Mouse (Mus musculus) liver, postnatal 0 days (tissue): ENCODE data around the gene Olfr1537. TPM values are rescaled to one million over a fixed set of nuclear protein-coding genes. Genes with fewer than 3 reads are reported as not detected.

Experiments used
- ATAC-seq: fragments of 200-750 bp; cut with Nextera tagmentation; 2 replicates; pipeline ENCODE4 v1.8.0; 2017; ENCODE audit warnings: mild to moderate bottlenecking, moderate library complexity
- DNase-seq: peaks from one replicate; pipeline ENCODE4 v3.0.0-alpha.2; 2016
- H3K27ac ChIP-seq: fragments of 300-500 bp; sonication (generic); 2 replicates; pipeline ENCODE4 v1.5.1; 2014; ENCODE audit warnings: antibody characterized with exemption, moderate library complexity, mild to moderate bottlenecking, low read depth
- H3K27me3 ChIP-seq: fragments of 300-500 bp; sonication (generic); 2 replicates; pipeline ENCODE4 v1.6.1; 2014; ENCODE audit warnings: low read length, control low read depth, mixed read lengths; ENCODE audit not compliant: insufficient read depth
- H3K36me3 ChIP-seq: fragments of 300-500 bp; sonication (generic); replicated peaks from 2 replicates; pipeline ENCODE4 v1.6.1; 2014; ENCODE audit warnings: mild to moderate bottlenecking, control low read depth, low read length, moderate library complexity, mixed read lengths; ENCODE audit not compliant: insufficient read depth
- H3K4me1 ChIP-seq: fragments of 300-500 bp; sonication (generic); 2 replicates; pipeline ENCODE4 v1.6.1; 2014; ENCODE audit warnings: antibody characterized with exemption, mild to moderate bottlenecking, control low read depth; ENCODE audit not compliant: insufficient read depth
- H3K4me2 ChIP-seq: fragments of 300-500 bp; sonication (generic); 2 replicates; pipeline ENCODE4 v1.6.1; 2014; ENCODE audit warnings: low read depth, mild to moderate bottlenecking, low read length, moderate library complexity, mixed read lengths
- H3K4me3 ChIP-seq: fragments of 300-500 bp; sonication (generic); 2 replicates; pipeline ENCODE4 v1.5.1; 2014; ENCODE audit warnings: low read depth, low read length
- H3K9ac ChIP-seq: fragments of 300-500 bp; sonication (generic); replicated peaks from 2 replicates; pipeline ENCODE4 v1.6.1; 2014; ENCODE audit warnings: mild to moderate bottlenecking, moderate library complexity
- H3K9me3 ChIP-seq: fragments of 300-500 bp; sonication (generic); 2 replicates; pipeline ENCODE4 v1.6.1; 2016; ENCODE audit warnings: mild to moderate bottlenecking, control low read depth, low read length, mixed read lengths
- CTCF ChIP-seq: sonication (generic); IDR thresholded peaks from 2 replicates; pipeline ENCODE4 v1.5.1; 2016; ENCODE audit warnings: antibody characterized with exemption, low read depth
- EP300 ChIP-seq: IDR thresholded peaks from 2 replicates; pipeline ENCODE4 v1.6.1; 2016; ENCODE audit warnings: antibody characterized with exemption, low read depth, mild to moderate bottlenecking
- WGBS: fragments of 180-500 bp; shearing (Covaris S2); extraction: QIAGEN DNeasy Blood & Tissue Kit; methylation state at CpG from one replicate; pipeline ENCODE4 v1.1.7; 2014; ENCODE audit not compliant: insufficient replicate concordance; 5-methylcytosine and 5-hydroxymethylcytosine counted together
- polyA plus RNA-seq: library from polyadenylated mRNA; unstranded; fragments of >200 nt; fragmentation: Nextera tagmentation; extraction: Ambion mirVana; gene quantifications from 2 replicates; pipeline ENCODE4 v1.2.1, GENCODE M21; 2015

Olfr1537 gene
- polyA plus RNA-seq: not detected in 2 replicates

- ATAC-seq: no peak
- Histone ChIP-seq H3K36me3 (no peaks in the 10 kb centered on the region), H3K9me3 (no peaks in the 10 kb centered on the region), H3K27me3 (no peaks in the 10 kb centered on the region), H3K4me1 (no peaks in the 10 kb centered on the region), H3K4me2 (no peak within 1 kb of the TSS), H3K4me3 (no peak within 1 kb of the TSS), H3K9ac (no peak within 1 kb of the TSS), H3K27ac (no peak within 1 kb of the TSS)
- no peak for TF ChIP-seq CTCF
- TF ChIP-seq EP300: no peak
- 72% methylated on average over 1 of the region's 1 CpGs for WGBS
- DNase-seq: no peak
These were observed at the start of gene Olfr1537 for GRCm38 (mm10) chr9:39249894-39250293. TSS of gene Olfr1537 (minus strand) at chr9:39249994.

- TF ChIP-seq EP300: no peak
- TF ChIP-seq CTCF: no peak
- no peaks in the 10 kb centered on the region for H3K27me3 ChIP-seq
- ATAC-seq (no peak), DNase-seq (no peak)
- no peaks in the 10 kb centered on the region for H3K36me3 ChIP-seq
- H3K4me3 ChIP-seq: no peak overlapping the region
- no peak overlapping the region for H3K4me2 ChIP-seq
- H3K9ac ChIP-seq: no peak overlapping the region
- H3K9me3 ChIP-seq: no peaks in the 10 kb centered on the region
- 65% methylated on average over 2 of the region's 2 CpGs for WGBS
- H3K4me1 ChIP-seq: no peaks in the 10 kb centered on the region
- H3K27ac ChIP-seq: no peak overlapping the region
These were observed 37.3 kb upstream of the Olfr1537 start for GRCm38 (mm10) chr9:39287136-39287535.

GRCm38 (mm10) chr9:39276718-39277117 is 26.9 kb upstream of the Olfr1537 start, which contains the start of gene Olfr945:
TSS of gene Olfr945 (minus strand) at chr9:39276818.
- Histone ChIP-seq H3K4me2 (no peak within 1 kb of the TSS), H3K4me1 (no peaks in the 10 kb centered on the region), H3K9me3 (no peaks in the 10 kb centered on the region), H3K4me3 (no peak within 1 kb of the TSS), H3K36me3 (no peaks in the 10 kb centered on the region), H3K9ac (no peak within 1 kb of the TSS), H3K27ac (no peak within 1 kb of the TSS), H3K27me3 (no peaks in the 10 kb centered on the region)
- TF ChIP-seq EP300: no peak
- no peak for TF ChIP-seq CTCF
- no peak for DNase-seq
- 73% methylated on average over 3 of the region's 3 CpGs for WGBS
- no peak for ATAC-seq

GRCm38 (mm10) chr9:39201620-39202019 is 48.2 kb downstream of the Olfr1537 start, which contains the start of gene Olfr944:
TSS of gene Olfr944 (plus strand) at chr9:39201920.
- Histone ChIP-seq H3K4me3 (no peak within 1 kb of the TSS), H3K27me3 (no peaks in the 10 kb centered on the region), H3K4me2 (no peak within 1 kb of the TSS), H3K27ac (no peak within 1 kb of the TSS), H3K9me3 (no peaks in the 10 kb centered on the region), H3K36me3 (no peaks in the 10 kb centered on the region), H3K4me1 (no peaks in the 10 kb centered on the region), H3K9ac (no peak within 1 kb of the TSS)
- DNase-seq (no peak), ATAC-seq (no peak)
- TF ChIP-seq CTCF (no peak), EP300 (no peak)

Other genes with a start within 250 kb of the Olfr1537 start
- not detected in 2 replicates for gene Olfr146, start 226.6 kb downstream of the Olfr1537 start, polyA plus RNA-seq
- not detected in 2 replicates for gene Olfr937, start 185.0 kb downstream of the Olfr1537 start, polyA plus RNA-seq
- not detected in 2 replicates for gene Olfr938, start 171.1 kb downstream of the Olfr1537 start, polyA plus RNA-seq
- not detected in 2 replicates for gene Olfr27, start 121.9 kb downstream of the Olfr1537 start, polyA plus RNA-seq
- gene Olfr943, start 83.7 kb downstream of the Olfr1537 start, polyA plus RNA-seq: not detected in 2 replicates
- not detected in 2 replicates for gene Olfr944, start 48.1 kb downstream of the Olfr1537 start, polyA plus RNA-seq
- not detected in 2 replicates for gene Olfr945, start 26.8 kb upstream of the Olfr1537 start, polyA plus RNA-seq
- gene Olfr948, start 76.1 kb upstream of the Olfr1537 start, polyA plus RNA-seq: not detected in 2 replicates
- not detected in 2 replicates for gene Olfr951, start 137.4 kb upstream of the Olfr1537 start, polyA plus RNA-seq
- not detected in 2 replicates for gene Olfr952, start 177.2 kb upstream of the Olfr1537 start, polyA plus RNA-seq
- not detected in 2 replicates for gene Olfr954, start 206.7 kb upstream of the Olfr1537 start, polyA plus RNA-seq
- gene Olfr955, start 221.9 kb upstream of the Olfr1537 start, polyA plus RNA-seq: not detected in 2 replicates
- not detected in 2 replicates for gene Olfr44, start 244.0 kb upstream of the Olfr1537 start, polyA plus RNA-seq